Mouse (Mus musculus): ENCODE measurements around the gene Pnpla1.
A peak's percentile ranks its signal among the peaks of the same experiment; 100 is the strongest.

Gene Pnpla1

DNA sequence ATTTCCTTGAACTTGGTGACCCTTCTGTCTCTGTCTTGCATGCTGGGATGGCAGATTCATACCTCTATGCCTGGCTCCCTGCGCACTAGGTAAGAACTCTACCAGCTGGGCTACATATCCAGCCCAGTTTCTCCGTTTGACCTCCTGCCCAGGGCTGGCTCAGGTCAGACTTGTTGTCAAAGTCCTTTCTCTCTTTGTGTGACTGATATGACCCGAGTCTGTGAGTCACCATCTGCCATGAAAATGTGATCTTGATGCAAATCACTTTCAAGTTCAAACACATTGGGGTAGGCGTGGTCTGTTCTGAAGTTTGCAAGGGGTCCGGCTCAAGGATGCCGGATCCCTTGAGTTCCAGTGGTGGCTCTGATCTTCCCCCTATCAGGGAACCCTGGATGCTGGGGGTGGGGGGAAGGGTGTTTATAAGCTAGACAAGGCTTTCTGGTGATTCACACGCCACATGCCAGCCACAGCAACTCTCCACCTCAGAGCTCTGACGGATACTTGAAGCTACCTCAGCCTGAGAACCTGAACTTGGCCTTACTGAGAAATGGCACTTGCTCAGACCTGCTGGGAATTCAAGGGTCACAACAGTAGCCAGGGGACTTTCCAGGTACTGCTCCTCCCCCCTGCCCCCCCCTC, 66.9 kb downstream of the Pnpla1 start:
- no peak for DNase-seq (ENCODE audit: low read depth)

DNA sequence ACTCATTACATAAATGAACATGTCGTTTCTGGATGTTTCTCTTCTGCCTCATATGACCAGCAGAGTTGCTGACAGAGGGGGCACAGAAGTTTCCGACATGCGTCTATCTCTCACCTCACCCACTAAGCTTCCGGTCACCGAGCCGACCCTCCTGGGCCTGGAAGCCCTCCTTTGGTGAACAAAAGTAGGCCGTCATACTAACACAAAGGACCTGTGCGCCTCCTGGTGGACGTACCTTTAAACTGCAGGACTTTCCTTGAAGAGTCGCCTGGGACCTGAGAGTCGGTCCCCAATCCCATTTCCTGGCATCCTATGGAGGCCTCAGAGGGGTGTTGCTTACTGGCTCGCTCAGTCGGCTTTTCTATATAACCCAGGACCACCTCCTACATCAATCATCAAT, 68.2 kb downstream of the Pnpla1 start:
- peak; percentile 83 for DNase-seq (ENCODE audit: low read depth)

DNA sequence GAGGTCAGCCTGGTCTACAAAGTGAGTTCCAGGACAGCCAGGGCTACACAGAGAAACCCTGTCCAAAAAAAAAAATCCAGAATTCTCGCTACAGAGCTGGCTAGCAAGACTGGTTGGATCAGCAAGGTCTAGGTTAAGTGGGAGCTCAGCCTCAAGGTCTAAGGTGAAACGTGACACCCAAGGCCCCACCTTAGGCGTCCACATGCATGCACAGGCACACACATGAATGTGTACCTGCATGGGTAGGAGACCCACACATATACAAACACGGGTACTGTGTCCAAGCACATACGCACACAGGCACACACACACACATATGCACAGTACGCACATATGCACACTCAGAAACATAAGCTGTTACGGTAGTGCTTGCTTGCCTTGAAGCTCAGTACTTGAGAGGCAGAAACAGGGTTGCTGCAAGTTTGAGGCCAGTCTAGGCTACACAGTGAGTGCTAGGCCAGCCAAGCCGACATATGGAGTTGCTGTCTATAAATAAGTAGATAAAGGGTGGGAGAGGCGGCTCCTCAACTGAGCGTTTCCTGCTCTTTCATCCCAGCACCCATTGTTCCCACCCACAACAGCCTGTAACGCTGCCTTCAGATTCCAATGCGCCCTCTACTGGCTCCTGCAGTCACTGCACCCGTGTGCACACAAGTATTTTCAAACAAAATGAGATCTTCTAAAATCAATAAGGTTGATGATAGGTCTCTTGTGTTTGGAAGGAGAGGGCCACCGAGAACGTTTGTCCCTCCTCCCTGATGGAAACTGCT, 68.8 kb downstream of the Pnpla1 start:
- peak; percentile 84 for DNase-seq (ENCODE audit: low read depth)

DNA sequence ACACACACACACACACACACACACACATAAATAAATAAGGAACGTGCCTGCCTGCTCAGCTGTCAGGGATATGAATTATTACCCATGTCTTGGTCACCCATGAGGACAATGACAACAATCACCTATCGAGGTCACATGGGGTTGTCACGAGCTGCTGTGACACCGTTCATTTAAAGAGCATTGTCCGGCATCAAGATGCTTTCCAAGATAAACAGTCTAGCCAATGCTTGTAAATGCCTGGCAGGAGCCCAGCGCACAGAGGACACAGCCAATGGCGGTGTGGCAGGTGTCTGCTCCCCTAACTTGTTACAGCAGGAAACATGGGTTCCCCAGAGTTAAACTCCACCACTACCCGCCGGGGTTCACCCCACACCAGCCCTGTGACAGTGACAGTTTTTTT, 69.8 kb downstream of the Pnpla1 start:
- no peak for DNase-seq (ENCODE audit: low read depth)

DNA sequence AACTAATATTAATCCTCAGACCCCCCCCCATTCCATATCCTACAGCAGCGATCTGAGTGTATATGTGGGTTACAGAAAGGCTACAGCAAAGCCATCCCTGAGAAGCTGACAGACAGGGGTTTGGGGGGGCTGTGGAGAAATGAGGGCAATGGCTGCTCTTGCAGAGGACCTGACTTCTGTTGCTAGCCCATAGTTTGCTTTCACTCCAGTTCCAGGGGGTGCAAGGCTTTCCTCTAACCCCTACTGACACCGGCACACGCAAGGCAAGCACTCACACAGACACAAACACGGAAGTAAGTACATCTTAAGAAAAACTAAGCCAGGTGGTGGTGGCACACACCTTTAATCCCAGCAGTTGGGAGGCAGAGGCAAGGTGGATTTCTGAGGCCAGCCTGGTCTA, 71.2 kb downstream of the Pnpla1 start:
- DNase-seq (ENCODE audit: low read depth) = no peak

DNA sequence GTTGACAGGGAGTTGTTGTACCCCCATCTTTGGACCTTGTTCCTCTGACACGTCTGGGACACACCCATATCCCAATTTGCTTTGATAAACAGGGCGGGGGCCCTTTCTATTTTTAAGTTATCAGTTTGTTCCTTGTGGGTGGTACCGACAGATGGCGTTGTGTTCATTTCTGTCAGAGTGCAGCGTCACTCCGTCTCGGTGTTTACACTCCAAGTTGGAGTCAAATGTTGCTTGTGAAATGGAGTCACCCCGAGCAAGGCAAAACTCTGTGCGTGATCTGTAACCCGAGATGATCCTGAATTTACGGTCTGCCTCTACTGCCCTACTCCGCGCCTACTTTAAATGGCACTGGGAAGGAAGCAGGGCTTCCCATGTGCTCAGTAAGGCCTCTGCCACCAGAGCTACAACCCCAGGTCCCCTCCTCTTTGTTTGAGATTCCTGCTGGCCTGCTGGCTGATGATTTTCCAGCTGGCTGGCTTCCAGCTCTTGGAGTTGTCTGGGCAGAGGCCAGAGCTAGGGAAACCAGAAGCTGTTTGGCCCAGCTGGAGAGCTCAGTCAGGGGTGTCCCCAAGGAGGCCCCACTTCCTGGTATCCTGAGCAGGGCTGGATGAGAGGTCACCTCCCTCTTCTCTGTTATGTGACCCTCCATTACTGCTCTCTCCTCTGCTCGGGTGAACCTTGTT, 72.3 kb downstream of the Pnpla1 start:
- DNase-seq (ENCODE audit: low read depth) = no peak

DNA sequence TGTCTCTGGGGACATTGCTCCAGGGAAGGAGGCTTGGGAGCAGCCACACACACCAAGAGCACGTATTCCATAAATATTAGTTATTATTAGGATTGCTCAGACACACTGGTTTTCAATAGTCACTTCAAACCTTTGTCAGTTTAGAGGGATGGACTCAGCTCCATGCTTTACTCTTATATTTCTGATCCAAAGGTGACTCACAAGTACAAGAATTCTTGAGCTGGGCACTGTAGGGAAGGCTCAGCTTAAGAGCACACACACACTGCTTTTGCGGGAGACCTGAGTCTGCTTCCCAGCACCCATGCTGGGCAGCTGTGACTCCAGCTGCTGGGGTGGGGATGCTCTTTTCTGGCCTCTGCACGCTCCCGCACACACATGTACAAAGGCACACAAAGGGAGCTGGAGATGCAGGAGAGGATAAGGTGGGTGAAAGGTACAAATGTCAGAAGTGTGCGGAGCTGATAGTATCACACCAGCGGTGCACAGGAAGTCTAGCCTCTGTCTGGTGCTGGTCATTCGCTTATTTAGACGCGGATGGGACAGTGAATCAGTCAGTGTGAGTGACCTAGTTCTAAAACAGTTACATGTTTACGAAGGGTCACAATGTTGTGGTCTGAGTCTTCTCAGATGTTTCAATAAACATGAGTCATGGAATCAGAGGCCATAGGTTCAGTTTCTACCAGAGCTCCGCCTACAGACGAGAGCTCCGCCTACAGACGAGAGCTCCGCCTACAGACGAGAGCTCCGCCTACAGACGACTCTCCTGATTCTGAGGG, 73.4 kb downstream of the Pnpla1 start:
- no peak for DNase-seq (ENCODE audit: low read depth)

DNA sequence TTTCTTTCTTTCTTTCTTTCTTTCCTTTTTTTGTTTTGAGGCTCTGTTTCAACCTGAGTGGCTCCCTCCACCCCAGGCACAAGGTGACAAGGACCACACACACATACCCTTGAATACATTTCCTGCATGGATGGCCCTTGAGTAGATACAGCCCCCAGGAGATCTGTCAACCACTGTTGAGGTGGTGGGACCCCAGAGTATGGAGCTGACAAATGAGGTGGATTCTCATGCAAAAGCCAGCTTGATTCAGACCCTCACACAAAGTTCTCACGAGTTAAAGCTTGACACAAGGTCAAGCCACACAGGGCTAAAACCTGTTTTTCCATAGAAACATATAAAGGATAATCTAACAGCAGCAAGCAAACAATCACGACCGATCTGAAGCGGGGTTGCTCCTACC, 74.1 kb downstream of the Pnpla1 start:
- DNase-seq (ENCODE audit: low read depth) = no peak

DNA sequence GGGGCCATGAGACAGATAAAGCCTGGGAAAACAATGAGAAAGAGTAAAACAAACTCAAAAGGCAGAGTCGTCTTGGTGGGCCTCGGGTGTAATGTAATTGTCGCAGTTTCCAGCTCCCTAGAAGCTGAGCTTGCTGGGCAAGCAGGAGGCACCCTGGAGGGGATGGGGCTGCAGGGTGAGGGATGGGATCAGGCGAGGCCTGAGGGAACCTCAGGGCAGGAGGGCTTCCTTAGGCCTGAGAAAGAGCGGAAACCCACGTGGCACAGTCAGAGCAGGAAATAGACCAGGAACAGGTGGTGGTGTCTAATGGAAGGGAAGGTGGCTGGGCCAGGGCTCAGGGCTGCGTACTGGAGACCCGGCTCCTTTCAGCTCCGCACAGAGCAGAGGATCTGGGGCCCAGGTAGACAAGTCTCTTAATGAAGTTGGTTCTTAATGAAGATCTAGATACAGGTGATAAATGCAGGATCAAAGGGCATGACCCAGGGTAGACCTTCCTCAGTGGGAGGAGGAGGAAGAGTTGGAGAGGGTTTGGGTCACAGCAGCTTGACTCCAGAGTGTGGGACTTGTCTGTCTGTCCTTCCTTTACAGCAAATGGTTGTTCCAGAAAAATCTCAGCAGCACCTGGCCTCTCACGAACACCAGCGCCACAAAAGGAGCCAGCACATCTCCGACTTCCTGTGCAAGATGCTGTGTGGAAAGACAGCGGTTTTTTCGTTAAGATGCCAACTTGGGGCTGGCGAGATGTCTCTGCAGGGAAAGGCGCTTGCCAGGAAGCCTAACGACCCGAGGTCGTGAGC, 76.1 kb downstream of the Pnpla1 start:
- DNase-seq (ENCODE audit: low read depth) = no peak

DNA sequence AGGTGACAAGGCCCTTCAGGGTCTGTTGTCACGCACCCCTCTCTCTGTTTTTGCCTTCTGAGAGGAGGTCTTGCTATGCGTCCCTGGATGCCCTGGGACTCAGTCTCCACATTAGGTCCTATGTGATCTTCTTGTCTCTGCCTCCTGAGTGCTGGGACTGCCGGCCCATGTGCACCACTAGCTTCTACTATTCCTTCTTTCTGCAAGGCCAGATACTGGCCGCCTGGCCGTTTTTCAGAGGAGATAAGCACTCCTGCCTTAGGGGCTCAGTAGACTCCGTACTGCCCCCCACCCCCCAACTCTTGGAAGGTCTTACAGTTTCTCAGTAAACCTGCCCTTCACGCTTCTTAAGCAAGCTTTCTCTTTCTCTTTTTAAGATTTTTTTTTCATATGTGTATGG, 77.9 kb downstream of the Pnpla1 start:
- DNase-seq (ENCODE audit: low read depth) = no peak

DNA sequence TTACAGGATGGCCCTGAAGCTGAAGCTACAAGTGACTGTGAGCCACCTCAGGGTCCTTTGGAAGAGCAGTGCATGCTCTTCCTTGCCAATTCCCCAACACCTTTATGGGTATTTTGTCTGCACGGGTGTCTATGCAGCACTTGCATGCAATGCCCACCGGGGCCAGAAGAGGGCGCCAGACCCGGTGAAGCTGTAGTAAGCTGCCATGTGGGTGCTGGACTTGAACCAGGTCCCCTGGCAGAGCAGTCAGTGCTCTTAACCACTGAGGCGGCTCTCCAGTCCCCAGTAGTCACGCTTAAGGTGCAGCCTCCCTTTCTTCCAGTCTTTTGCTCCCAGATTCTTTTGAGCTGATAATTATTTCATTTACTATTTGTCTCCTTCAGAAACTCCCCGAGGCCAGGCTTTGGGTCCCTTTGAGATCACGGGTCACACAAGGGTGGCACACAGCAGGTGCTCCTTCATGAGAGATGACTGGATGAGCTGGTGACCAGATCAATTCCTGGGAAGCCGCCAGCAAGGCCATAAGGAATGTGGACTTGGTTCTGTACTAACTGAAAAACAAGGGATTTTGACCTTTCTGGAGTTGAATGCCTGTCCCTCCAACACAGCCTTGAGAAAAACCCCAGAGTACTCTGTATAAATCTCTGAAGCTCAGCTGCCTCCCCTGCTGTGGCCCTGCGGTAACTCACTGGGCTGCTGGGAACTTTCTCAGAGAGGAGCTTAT, 78.6 kb downstream of the Pnpla1 start:
- DNase-seq (ENCODE audit: low read depth) = peak; percentile 73

Measured in naive thymus-derived CD4-positive, alpha-beta T cell, adult 2 months (primary cell).